Mouse (Mus musculus) frontal cortex, postnatal 25 days (tissue): ENCODE data around the gene Sept5.

Source experiments
- DNase-seq, 2 experiments: peaks; one replicate each; pipeline ENCODE4 v3.0.0; 2022; ENCODE audit warnings: low spot score in 2 of 2

Gene Sept5

GRCm38 (mm10) chr16:18632816-18633215, 3.1 kb upstream of the Sept5 start:
- DNase-seq, result no peak

DNA sequence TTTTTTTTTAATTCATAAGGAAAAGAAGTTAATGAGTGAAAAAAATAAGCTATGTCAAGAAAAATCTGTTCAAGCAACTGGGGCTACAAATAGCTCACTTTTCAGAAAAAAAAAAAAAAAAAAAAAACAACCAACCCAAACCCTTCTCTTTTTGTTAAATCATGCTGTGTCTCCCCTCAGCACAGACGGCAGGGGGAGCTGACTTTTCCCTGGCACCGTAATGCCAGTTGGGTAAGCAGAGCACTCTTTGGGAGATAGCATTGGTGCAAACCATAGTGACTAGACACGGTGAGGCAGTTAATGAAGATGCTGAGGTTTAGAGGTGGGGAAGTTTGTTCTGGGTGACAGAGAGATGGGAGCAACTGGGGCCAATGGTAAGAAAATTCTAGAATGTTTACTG, 2.3 kb upstream of the Sept5 start:
- no peak for DNase-seq

- DNase-seq, result no peak
Measured at GRCm38 (mm10) chr16:18631141-18631540, 1.4 kb upstream of the Sept5 start.

DNA sequence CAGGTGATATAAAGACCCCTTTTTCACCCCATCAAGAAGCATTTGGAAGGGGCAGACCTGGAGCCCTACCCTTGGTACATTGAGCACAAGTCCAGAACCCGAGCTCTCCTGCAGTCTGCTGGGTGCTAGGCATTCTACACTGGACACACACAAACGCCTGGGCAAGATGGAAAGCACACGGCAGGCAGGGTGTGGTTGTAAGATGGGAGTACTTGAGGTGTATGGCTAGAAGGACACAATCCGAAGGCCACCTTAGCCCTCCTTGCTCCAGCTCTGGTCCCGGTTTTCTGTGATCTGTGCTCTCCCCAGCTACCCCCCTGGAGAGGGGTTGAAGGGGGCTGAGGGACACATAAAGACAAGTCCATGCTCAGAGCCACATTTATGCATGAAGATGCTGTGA, 537 bp upstream of the Sept5 start:
- DNase-seq, result no peak

DNA sequence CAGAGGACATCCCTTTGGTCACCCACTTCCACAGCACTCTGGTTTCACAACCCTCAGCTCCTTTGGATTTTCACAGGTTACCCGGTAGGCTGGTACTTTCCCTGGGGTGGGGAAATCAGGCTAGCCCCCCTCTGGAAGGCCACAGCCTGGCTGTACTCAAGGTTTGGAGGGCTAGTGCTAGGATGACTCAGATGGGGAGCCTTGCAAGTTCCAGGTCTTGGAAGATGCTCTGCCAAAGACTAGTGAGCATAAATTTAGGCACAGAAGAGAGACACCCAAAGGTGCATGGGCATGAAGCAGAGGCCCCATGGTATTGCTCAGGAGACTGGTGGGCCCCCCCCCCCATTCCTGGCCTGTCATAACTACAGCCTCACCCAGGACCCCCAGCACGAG, 810 bp downstream of the Sept5 start:
- DNase-seq, result no peak

DNA sequence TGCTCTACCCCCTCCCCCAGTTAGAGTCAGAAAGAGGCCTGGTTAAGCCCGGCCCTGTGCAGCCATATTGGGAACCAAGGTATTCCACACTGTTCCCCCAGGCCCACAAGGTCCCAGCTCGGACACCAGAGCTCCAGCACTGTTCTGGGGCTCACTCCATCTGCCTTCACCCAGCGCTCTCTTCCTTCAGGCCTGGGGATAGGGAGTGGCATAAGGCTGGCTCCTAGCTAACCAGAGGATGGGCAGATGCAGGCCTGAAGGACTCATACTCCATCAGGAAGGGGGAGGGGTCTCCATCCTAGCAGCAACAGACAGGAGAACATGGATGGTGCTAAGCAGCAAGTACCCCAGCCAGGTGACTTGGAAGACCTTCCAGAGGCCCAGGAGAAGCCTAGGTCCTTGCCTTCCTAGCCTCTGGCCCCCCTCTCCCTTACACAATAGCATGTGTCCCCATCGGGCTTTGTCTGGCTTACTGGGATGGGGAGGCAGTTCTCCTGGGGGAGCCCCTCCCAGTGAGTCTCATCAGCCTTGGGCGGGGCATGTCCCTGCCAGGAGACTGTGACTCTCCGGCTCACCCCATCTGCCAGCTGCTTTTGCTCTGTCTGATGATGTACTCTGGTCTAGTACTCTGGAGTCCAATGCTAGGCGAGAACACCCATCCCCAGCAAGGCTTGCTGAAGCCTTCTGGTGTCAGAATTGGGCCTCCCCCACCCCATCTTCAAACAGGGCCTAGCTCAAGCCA, 1.4 kb downstream of the Sept5 start:
- no peak for DNase-seq

- DNase-seq, result no peak
Measured at GRCm38 (mm10) chr16:18627163-18627562, 2.6 kb downstream of the Sept5 start.

DNA sequence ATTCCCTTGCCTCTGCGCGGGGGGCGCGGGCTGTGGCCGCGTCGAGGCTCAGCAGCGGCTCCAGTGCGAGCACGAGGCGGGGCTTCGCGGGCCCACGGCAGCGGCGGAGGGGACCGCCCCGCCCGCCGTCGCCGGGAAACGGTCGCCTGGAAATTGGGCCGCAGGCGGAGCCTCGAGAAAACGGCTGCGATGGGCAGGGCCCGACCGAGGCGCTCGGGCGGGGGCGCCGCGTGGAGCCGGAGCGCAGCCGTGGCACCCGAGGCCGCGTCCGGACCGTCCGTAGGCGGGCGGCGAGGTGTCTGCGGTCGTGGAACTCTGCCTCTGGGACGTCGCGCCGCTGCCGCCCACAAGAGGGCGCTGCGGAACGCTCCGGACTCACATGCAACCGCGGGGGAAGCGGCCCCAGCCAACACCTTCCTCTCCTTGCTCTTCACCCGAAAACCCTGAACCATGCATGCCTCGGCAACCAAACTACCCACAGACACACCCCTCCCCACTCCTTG, 3.3 kb downstream of the Sept5 start, which contains the start of gene Gm49601:
Gene Gm49601 (minus strand): TSS at position 52 of the 503 bp plus-strand sequence.
- DNase-seq, result peak; percentile 73 to 76

- DNase-seq, result peak; percentile 66 to 68
Measured at GRCm38 (mm10) chr16:18625791-18626311, 3.9 kb downstream of the Sept5 start.

DNA sequence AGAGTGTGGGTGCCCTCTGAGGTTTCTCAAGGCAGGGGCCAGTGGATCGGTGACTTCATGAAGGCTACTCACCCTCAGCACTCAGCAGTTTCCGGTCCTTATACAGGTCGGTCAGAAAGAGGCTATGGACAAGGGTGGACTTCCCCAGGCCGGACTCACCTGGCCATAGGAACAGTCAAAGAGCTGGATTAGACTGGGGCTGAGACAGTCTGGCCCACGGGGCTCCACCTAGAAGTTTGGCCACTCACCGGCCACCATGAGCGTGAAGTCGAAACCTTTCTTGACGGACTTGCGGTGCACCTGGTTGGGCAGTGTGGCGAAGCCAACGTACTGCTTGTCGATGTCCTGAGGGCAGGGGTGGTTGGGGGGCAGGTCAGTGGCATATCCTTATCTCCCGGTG, 4.7 kb downstream of the Sept5 start:
- DNase-seq, result no peak

DNA sequence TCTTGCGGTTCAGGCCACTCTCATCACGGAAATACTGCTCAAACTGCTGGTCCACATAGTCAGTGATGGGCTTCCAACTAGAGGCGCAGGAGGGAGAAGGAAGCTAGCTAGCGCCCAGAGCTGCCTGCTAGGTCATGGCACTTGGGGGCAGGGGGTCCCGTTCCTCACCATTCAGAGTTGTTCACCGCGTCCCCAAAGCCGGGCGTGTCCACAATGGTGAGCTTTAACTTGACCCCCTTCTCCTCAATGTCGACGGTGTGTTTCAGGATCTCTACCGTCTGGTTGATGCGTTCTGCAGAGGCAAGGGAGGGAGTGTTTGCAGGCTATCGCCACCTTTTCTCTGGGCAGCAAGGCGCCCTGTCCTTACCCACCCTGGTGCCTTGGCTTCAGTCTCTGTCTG, 5.1 kb downstream of the Sept5 start:
- DNase-seq, result no peak

DNA sequence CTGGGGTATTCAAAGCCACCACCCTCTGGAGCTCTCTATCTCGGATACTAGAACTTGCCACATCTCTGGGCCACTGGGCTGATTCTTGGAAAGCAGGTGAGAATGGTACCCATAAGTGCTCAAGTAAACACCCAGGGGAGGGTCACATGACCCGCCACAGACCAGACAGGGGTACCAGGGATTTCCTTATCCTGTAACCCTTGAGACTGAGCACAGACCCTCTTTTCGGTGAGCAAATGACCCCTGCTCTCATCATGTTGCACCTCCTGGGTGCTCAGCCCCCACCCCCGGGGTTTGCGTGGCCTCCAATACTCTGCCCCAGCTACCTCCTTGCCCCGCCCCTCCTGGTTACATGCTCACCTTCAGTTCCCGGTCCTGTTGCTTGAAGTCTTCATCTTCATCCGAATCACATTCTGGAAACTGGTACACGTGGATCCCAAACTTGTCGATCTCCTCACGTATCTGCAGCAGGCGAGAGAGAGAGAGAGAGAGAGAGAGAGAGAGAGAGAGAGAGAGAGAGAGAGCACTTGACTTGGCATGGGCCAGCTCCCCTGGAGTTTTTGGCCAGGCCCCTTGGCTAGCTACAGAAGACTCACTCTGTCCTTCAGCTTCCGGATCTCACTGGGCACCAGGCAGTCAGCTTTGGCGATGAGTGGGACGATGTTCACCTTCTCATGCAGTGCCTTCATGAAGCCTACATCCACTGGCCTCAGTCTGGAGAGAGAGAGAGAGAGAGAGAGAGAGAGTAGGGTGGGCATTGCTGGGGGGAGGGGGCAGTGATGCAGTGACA, 5.8 kb downstream of the Sept5 start:
- no peak for DNase-seq

DNA sequence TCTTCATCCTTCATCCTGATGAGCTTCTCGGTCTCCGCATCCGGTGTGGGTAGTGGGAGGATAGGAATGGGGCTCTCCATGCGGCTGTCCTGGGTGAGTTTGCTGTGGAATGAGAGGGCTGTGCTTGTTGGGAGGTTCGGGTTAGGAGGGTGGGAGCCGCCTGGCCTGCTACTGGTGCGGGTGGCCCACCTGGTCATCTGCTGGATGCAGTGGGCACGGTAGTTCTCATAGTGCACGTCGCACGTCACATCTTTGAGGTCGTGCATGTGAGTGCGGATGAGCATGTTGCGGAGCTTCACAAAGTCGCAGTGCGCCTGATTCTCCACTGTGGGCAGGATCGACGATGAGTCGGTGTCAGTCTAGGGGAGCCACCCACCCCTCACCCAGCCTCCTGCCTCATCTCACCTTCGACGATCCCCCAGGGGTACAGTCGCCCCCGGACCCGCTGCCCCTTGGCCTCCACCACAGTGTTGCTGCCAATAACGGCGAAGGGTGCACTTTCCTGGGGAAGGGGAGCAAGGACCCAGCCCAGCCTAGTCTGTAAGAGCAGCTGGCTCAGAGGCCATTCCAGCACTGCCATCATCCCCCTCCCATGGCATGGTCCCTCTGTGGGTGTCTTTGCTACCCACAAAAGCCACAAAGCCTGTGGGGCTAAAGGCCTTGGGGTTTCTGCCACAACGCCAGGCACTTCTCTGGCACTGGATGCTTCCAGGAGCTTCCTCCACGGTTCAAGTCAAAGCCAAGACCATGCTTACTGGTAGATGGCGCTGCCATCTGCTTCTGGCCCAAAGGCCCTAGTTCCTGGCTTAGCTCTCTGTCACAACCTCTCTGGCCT, 6.6 kb downstream of the Sept5 start:
- no peak for DNase-seq

GRCm38 (mm10) chr16:18622019-18622418, 7.7 kb downstream of the Sept5 start, which contains the start of gene Gp1bb:
Gp1bb (minus strand) TSS chr16:18622403.
- DNase-seq, result no peak

DNA sequence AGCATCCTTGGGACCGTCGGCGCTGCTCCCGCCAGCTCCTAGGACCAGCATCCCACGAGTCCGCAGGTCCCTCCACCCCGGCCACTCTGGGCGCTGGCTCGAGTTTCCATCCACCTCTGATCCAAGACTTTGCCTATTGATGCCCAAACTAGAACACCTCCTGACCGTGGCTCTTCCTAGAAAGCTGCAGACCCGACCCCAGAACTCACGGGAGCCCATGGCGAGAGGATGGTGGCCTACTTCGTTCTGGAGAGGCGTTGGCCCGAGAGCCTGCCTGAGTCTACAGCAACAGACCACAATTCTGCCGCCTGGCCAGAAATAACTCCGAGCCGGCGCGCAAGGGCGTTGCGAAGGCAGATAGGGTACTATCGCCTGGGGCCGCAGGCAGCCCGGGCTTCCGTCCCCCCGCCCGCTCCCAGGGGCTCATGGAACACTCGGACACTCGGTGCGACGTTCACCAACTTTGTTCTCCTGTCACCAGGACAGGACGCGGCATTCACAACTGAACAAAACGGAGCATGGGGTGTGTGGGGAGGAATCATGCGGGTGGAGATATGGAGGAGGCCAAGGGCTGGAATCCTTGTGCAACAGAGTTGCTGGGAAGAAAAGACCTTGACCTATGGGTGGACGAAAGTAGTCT, 8.3 kb downstream of the Sept5 start:
- peak in 1 of 2 experiments; percentile 33 for DNase-seq

DNA sequence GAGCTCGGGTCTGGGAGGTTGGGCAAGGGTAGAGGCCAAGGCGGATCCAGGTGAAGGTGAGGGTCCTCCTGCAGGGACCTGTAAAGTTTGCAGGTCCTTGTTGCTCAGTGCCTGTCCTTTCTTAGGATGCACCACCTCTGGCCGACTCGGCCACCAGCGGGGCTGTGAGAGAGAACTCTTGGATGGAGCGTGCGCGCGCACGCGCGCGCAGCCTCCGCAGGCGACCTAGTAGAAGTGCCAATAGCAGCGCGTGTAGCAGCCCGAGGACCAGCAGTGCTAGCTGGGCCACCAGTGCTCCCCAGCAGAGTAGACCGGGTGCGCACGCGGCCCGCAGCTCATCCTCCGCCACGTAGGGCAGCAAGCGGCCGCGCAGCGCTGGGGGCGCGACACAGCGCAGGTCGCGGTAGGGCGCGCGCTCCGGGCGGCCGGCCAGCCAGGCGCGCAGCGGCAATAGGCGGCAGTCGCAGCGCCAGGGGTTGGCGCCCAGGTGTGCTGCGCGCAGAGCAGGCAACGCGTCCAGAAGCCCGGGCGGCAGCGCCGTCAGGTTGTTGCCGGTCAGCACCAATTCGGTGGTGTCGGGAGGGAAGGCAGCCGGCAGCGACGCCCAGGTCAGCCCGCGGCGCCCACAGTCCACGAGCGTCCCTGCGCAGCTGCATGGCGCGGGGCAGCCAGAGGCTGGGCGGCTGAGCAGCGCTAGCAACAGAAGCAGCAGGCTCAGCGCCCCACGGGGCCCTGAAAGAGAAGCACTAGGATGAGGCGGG, 9.0 kb downstream of the Sept5 start:
- peak in 1 of 2 experiments; percentile 29 for DNase-seq

DNA sequence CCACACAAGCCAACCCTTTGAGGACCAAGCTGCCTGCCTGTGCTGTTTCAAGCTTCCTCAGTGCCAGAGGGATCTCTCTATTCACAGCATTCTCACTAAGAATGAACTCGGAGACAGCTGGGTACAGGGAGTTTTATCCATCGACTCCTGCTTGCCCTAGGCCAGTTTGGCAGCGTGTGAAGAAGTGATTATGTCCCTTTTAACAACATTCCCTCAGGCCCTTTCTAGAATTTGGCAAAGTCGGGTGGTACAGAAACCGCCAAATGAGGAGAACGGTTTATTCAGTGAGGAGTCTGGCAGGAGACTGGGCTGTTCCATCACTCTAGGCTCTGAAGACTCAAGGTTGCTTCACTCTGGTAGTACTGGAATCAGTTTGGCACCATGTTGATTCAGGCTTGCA, 9.6 kb downstream of the Sept5 start:
- no peak for DNase-seq

GRCm38 (mm10) chr16:18619110-18619509, 10.6 kb downstream of the Sept5 start:
- no peak for DNase-seq

- no peak for DNase-seq
Measured at GRCm38 (mm10) chr16:18618297-18618696, 11.5 kb downstream of the Sept5 start.

- DNase-seq, result peak; percentile 89
Measured at GRCm38 (mm10) chr16:18617370-18618065, 12.2 kb downstream of the Sept5 start.
